Mouse (Mus musculus) layer of hippocampus, adult 8-10 months (tissue): Measurements from ENCODE around the gene Iqcf4. TPM values are rescaled to one million over a fixed set of nuclear protein-coding genes. Genes with fewer than 3 reads are reported as not detected.

Source experiments
- DNase-seq, 2 experiments: peaks; one replicate each; pipeline ENCODE4 v3.0.0; 2022; ENCODE audit warnings: low spot score in 2 of 2
- total RNA-seq, 4 experiments: library from RNA; stranded (reverse); gene quantifications; 2 replicates each; pipeline ENCODE4 v1.2.4; 2022

The Iqcf4 gene
- total RNA-seq, 4 experiments from 2014 or later: not detected

DNA sequence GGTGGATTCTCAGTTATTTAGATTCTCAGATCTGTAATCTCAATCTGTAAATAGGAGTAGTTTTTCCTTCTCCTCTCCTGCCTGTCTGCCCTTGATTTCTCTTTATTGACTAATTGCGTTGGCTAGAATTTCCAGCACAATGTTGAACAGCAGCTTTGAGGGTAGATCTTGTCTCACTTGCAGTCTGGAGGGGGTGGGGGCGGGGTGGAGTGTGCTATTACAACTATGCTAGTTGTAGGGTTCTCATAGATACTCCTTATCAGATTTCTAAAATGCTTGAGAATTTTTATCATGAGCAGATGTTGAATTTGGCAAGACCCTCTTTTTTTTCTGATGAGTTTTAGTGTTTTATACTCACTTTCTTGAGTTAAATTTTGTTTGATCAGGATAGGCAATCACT is 51.4 kb downstream of the Iqcf4 start:
- no peak for DNase-seq

Other genes with a start within 250 kb of the Iqcf4 start
- gene Dusp7, start 202.4 kb downstream of the Iqcf4 start, total RNA-seq: 10 to 100 TPM; 78.0 to 84.8 (median 80.5) TPM
- gene Rpl29, start 141.5 kb downstream of the Iqcf4 start, total RNA-seq: 100 to 1,000 TPM; 250 to 295 (median 266) TPM
- 10 to 100 TPM; 14.0 to 21.3 (median 15.0) TPM for gene Acy1, start 132.7 kb downstream of the Iqcf4 start, total RNA-seq
- gene Abhd14b, start 123.5 kb downstream of the Iqcf4 start, total RNA-seq: 10 to 100 TPM; 14.7 to 17.7 (median 17.0) TPM
- gene Abhd14a, start 123.3 kb downstream of the Iqcf4 start, total RNA-seq: 10 to 100 TPM; 35.6 to 44.4 (median 40.2) TPM
- gene Pcbp4, start 117.7 kb downstream of the Iqcf4 start, total RNA-seq: 100 to 1,000 TPM; 186 to 215 (median 199) TPM
- 10 to 100 TPM in 3 of 4 experiments, 1 to 10 TPM in 1; 9.4 to 12.4 (median 10.6) TPM for gene Gpr62, start 105.1 kb downstream of the Iqcf4 start, total RNA-seq
- 10 to 100 TPM; 32.7 to 42.1 (median 33.2) TPM for gene Rrp9, start 95.0 kb downstream of the Iqcf4 start, total RNA-seq
- gene Parp3, start 94.0 kb downstream of the Iqcf4 start, total RNA-seq: 10 to 100 TPM in 1 of 4 experiments, 1 to 10 TPM in 3; 6.0 to 10.9 (median 7.4) TPM
- gene Iqcf1, start 71.0 kb downstream of the Iqcf4 start, total RNA-seq: not detected
- not detected for gene Iqcf5, start 56.4 kb downstream of the Iqcf4 start, total RNA-seq
- not detected for gene Iqcf3, start 9.4 kb downstream of the Iqcf4 start, total RNA-seq
- not detected for gene Iqcf6, start 55.6 kb upstream of the Iqcf4 start, total RNA-seq
- 10 to 100 TPM; 56.9 to 66.6 (median 59.3) TPM for gene Grm2, start 85.1 kb upstream of the Iqcf4 start, total RNA-seq
- 100 to 1,000 TPM in 1 of 4 experiments, 10 to 100 TPM in 3; 82.1 to 103 (median 92.2) TPM for gene Tex264, start 114.9 kb upstream of the Iqcf4 start, total RNA-seq
- gene Rad54l2, start 218.2 kb upstream of the Iqcf4 start, total RNA-seq: 10 to 100 TPM; 17.3 to 21.1 (median 18.5) TPM